Mouse (Mus musculus) MEL (cell line): ENCODE results near the gene Rdh13. TPM values are rescaled to one million over a fixed set of nuclear protein-coding genes. Genes with fewer than 3 reads are reported as not detected.
A peak's percentile ranks its signal among the peaks of the same experiment; 100 is the strongest.

Experiments
- DNase-seq: peaks from one replicate; pipeline ENCODE4 v3.0.0; 2011; ENCODE audit warnings: low read depth, low spot score
- H3K27ac ChIP-seq: 2 replicates; pipeline ENCODE4 v1.5.1; 2012; ENCODE audit warnings: low read depth, mild to moderate bottlenecking, control low read depth, low read length, moderate library complexity; ENCODE audit not compliant: control insufficient read depth
- H3K27me3 ChIP-seq, 2 experiments: fragments of 150-350 bp in 1 of 2; sonication (generic) in 1 of 2; 2 replicates each; pipeline ENCODE4 v1.6.1; 2012; ENCODE audit warnings: low read length in 2 of 2, mild to moderate bottlenecking in 2 of 2, improper control_type of control experiment in 1 of 2, moderate library complexity in 1 of 2; ENCODE audit not compliant: insufficient read depth in 2 of 2, control insufficient read depth in 1 of 2
- H3K36me3 ChIP-seq, 2 experiments: 2 replicates each; pipeline ENCODE4 v1.6.1; 2012 to 2014; ENCODE audit warnings: low read length in 2 of 2, improper control_type of control experiment in 1 of 2, inconsistent platforms in 1 of 2, mild to moderate bottlenecking in 1 of 2; ENCODE audit not compliant: insufficient read depth in 2 of 2, control insufficient read depth in 1 of 2
- H3K4me1 ChIP-seq, 2 experiments: fragments of 150-350 bp in 1 of 2; sonication (generic) in 1 of 2; 2 replicates each; pipeline ENCODE4 v1.6.1; 2012; ENCODE audit warnings: low read length in 2 of 2, improper control_type of control experiment in 1 of 2, mild to moderate bottlenecking in 1 of 2; ENCODE audit not compliant: insufficient read depth in 2 of 2, control insufficient read depth in 1 of 2
- H3K4me3 ChIP-seq, 2 experiments: fragments of 150-350 bp in 1 of 2; sonication (generic) in 1 of 2; 2 replicates each; pipeline ENCODE4 v1.5.1; 2012; ENCODE audit warnings: low read depth in 2 of 2, low read length in 2 of 2, mild to moderate bottlenecking in 2 of 2, moderate library complexity in 2 of 2, control low read depth in 1 of 2, improper control_type of control experiment in 1 of 2; ENCODE audit not compliant: control insufficient read depth in 1 of 2, insufficient read depth in 1 of 2
- H3K79me2 ChIP-seq: 2 replicates; pipeline ENCODE4 v1.6.1; 2012; ENCODE audit warnings: mild to moderate bottlenecking, low read length, moderate library complexity; ENCODE audit not compliant: control insufficient read depth, poor library complexity, insufficient read depth
- H3K9ac ChIP-seq: 2 replicates; pipeline ENCODE4 v1.6.1; 2012; ENCODE audit warnings: low read depth, mild to moderate bottlenecking, control low read depth, low read length, moderate library complexity; ENCODE audit not compliant: control insufficient read depth, poor library complexity, severe bottlenecking
- H3K9me3 ChIP-seq: fragments of 150-350 bp; sonication (generic); replicated peaks from 2 replicates; pipeline ENCODE4 v1.6.1; 2012; ENCODE audit warnings: mild to moderate bottlenecking, low read length, improper control_type of control experiment, moderate library complexity; ENCODE audit not compliant: insufficient read depth
- BHLHE40 ChIP-seq: IDR thresholded peaks from 2 replicates; pipeline ENCODE4 v1.6.1; 2012; ENCODE audit warnings: low read depth, mild to moderate bottlenecking, inconsistent platforms, low read length, improper control_type of control experiment, borderline replicate concordance
- CHD1 ChIP-seq: IDR thresholded peaks from 2 replicates; pipeline ENCODE4 v1.6.1; 2012; ENCODE audit warnings: low read depth, mild to moderate bottlenecking, inconsistent platforms, low read length, improper control_type of control experiment
- CHD2 ChIP-seq: IDR thresholded peaks from 2 replicates; pipeline ENCODE4 v1.6.1; 2011; ENCODE audit warnings: low read length, improper control_type of control experiment
- E2F4 ChIP-seq: IDR thresholded peaks from 2 replicates; pipeline ENCODE4 v1.6.1; 2011; ENCODE audit warnings: low read depth, low read length, improper control_type of control experiment, borderline replicate concordance
- EP300 ChIP-seq, 2 experiments: IDR thresholded peaks; 2 replicates each; pipeline ENCODE4 v1.6.1; 2011; ENCODE audit warnings: improper control_type of control experiment in 2 of 2, low read length in 2 of 2, low read depth in 1 of 2, mild to moderate bottlenecking in 1 of 2
- GATA1 ChIP-seq: IDR thresholded peaks from 2 replicates; pipeline ENCODE4 v1.6.1; 2011; ENCODE audit warnings: low read depth, low read length, improper control_type of control experiment
- JUND ChIP-seq: IDR thresholded peaks from 2 replicates; pipeline ENCODE4 v1.6.1; 2011; ENCODE audit warnings: low read depth, mild to moderate bottlenecking, improper control_type of control experiment, low read length
- KAT2A ChIP-seq: conservative IDR thresholded peaks from 2 replicates; pipeline ENCODE4 v1.6.1; 2012; ENCODE audit warnings: low read depth, low read length, improper control_type of control experiment, inconsistent platforms
- MAZ ChIP-seq: IDR thresholded peaks from 2 replicates; pipeline ENCODE4 v1.6.1; 2012; ENCODE audit warnings: low read depth, mild to moderate bottlenecking, inconsistent platforms, low read length, improper control_type of control experiment
- MEF2A ChIP-seq: IDR thresholded peaks from 2 replicates; pipeline ENCODE4 v1.6.1; 2014; ENCODE audit warnings: low read depth, mild to moderate bottlenecking, inconsistent platforms, low read length, improper control_type of control experiment; ENCODE audit not compliant: poor library complexity, insufficient replicate concordance, severe bottlenecking; ENCODE audit errors: extremely low read depth
- NRF1 ChIP-seq: IDR thresholded peaks from 2 replicates; pipeline ENCODE4 v1.6.1; 2014; ENCODE audit warnings: low read depth, mild to moderate bottlenecking, inconsistent platforms, low read length, improper control_type of control experiment, moderate library complexity; ENCODE audit not compliant: poor library complexity, insufficient read depth, severe bottlenecking
- RAD21 ChIP-seq: IDR thresholded peaks from 2 replicates; pipeline ENCODE4 v1.6.1; 2011; ENCODE audit warnings: mild to moderate bottlenecking, low read depth, low read length, improper control_type of control experiment
- RCOR1 ChIP-seq: IDR thresholded peaks from 2 replicates; pipeline ENCODE4 v1.6.1; 2012; ENCODE audit warnings: low read depth, mild to moderate bottlenecking, inconsistent platforms, low read length, improper control_type of control experiment
- SIN3A ChIP-seq: IDR thresholded peaks from 2 replicates; pipeline ENCODE4 v1.6.1; 2012; ENCODE audit warnings: low read length, improper control_type of control experiment, inconsistent platforms
- TAL1 ChIP-seq: IDR thresholded peaks from 2 replicates; pipeline ENCODE4 v1.6.1; 2012; ENCODE audit warnings: mild to moderate bottlenecking, inconsistent platforms, low read length, moderate library complexity, mixed read lengths
- TCF12 ChIP-seq: IDR thresholded peaks from 2 replicates; pipeline ENCODE4 v1.6.1; 2014; ENCODE audit warnings: low read depth, mild to moderate bottlenecking, inconsistent platforms, low read length, improper control_type of control experiment, moderate library complexity
- polyA plus RNA-seq, 2 experiments: library from polyadenylated mRNA; stranded (reverse) in 1 of 2; unstranded in 1 of 2; fragments of >175 nt in 1 of 2; fragments of >200 nt in 1 of 2; gene quantifications; 2 replicates each; pipeline versions ENCODE4 v1.2.1 to v1.2.4; 2012; ENCODE audit warnings: low replicate concordance in 2 of 2, low read depth in 1 of 2; ENCODE audit not compliant: insufficient read length in 2 of 2, insufficient read depth in 1 of 2, missing spikeins in 1 of 2
- total RNA-seq: library from RNA; depleted of rRNA; stranded (reverse); fragments of 300-350 nt; gene quantifications from 2 replicates; pipeline ENCODE4 v1.2.3, GENCODE M21; 2012

Gene Rdh13
- total and polyA plus RNA-seq, 3 experiments = 24.0 to 46.4 TPM; not detected in 1

DNA sequence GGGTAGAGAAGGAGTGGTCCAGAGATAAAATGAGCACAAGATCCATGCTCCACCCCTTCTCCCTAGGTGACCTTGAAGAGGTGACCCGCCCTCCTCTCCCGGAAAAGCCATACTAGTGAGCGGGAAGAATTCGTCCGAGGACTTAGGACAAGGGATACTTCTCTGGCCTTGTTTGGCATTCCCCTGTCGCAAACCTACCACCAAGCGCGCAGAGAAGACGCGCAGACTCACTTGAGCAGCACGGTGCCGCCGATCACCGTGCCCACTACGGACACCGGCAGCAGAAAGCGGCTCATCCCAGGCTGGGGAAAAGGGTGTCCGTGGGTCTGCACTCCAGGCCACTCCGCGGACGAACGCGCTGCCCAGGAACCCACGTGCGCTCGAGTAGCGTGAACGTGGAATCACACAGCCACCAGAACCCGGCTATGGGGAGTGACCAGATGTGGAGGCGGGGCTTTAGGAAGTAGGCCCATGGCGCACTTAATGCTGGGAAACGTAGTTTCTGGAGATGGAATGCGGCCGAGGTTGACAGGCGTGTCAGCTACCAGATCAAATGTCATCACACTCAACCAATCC, at the start of gene Rdh13 (continued):
- TF ChIP-seq MEF2A (no peak), E2F4 (no peak)

DNA sequence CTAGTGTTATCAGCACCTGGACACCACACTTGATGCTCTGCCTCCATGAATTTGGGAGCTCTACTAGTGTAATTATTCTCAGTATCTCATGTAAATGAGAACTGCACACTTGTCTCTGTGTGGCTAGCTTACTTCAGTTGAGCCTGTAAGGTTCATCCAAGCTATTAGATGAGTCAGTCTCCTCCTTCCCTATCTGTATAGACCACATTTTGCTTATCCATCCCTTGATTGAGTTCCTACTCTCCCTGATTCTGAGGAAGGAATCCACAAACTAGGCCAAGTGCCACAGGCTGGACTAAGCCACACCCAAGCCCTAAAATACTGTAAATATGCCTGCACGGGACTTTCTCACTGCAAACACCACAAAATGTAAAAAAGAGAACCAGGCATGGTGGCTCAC, 48.5 kb upstream of the Rdh13 start:
- no peak for TF ChIP-seq NRF1
- peak; percentile 85 for TF ChIP-seq BHLHE40
- TF ChIP-seq RCOR1 = peak; percentile 67; the same call in 1 of the 2 replicates
- no peak for TF ChIP-seq CHD1
- TF ChIP-seq RAD21 = no peak
- TF ChIP-seq GATA1 = peak; percentile 70
- peak; percentile 37; the same call in 1 of the 2 replicates for TF ChIP-seq TCF12
- peak; percentile 68 to 74 for TF ChIP-seq EP300 (IDR thresholded peaks at IDR 0.05; ENCODE audit: low read depth in 1 of 2, low read length in 2 of 2)
- no peak for TF ChIP-seq KAT2A
- 0 out of 2 replicates have a peak, but pooled peaks have one; percentile 43 for TF ChIP-seq JUND
- TF ChIP-seq CHD2 = no peak
- peak; percentile 79 for TF ChIP-seq TAL1
- TF ChIP-seq MAZ = no peak
- no peak for TF ChIP-seq SIN3A
- Histone ChIP-seq H3K27me3 (no peaks in the 10 kb centered on the region), H3K9me3 (no peaks in the 10 kb centered on the region), H3K4me1 (peaks cover 3 to 44% of the 10 kb centered on the region in 2 experiments), H3K36me3 (peaks cover 10 to 34% of the 10 kb centered on the region in 2 experiments), H3K4me3 (no peak overlapping the region), H3K9ac (no peak overlapping the region), H3K79me2 (peaks cover 33% of the 10 kb centered on the region), H3K27ac (peak overlapping the region; percentile 41)
- peak; percentile 81 for DNase-seq
